Mouse (Mus musculus): ENCODE measurements around the gene Stpg1.

DNA sequence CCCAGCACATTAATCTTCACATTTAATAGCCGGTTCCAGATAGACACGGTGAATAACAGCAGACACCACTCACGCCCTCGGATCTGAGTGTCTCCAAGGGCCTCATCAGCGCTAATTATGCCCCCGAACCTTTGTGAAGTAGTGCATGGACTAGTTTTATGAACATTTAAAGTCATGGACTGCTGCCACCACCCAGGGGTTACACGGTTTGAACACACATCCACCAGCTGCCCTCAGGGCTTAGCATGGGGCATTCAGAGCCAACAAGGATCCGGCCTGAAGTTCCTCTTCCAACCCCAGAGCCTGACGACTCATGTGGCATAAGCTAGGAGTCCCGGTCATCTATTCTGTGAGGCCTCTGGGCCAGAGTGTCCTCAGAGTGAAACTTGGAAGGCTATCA lies 9.5 kb upstream of the Stpg1 start:
- no peak for TF ChIP-seq CTCF (IDR thresholded peaks at IDR 0.05; ENCODE audit: low read depth)
- no peak for TF ChIP-seq EP300 (optimal IDR thresholded peaks at IDR 0.05)

Data from stomach, postnatal 0 days (tissue).